Mouse (Mus musculus) layer of hippocampus, adult 2 months (tissue): ENCODE results near the gene Prox2. TPM values are rescaled to one million over a fixed set of nuclear protein-coding genes. Genes with fewer than 3 reads are reported as not detected.

Experiments used
- DNase-seq, 2 experiments: peaks; one replicate each; pipeline ENCODE4 v3.0.0; 2022; ENCODE audit warnings: low spot score in 2 of 2
- H3K27ac ChIP-seq: fragments of 200-600 bp; 2 replicates; pipeline ENCODE4 v1.8.1; 2022
- H3K4me3 ChIP-seq: fragments of 200-600 bp; 2 replicates; pipeline ENCODE4 v1.8.1; 2022; ENCODE audit warnings: mild to moderate bottlenecking
- CTCF ChIP-seq: fragments of 200-600 bp; conservative IDR thresholded peaks from 2 replicates; pipeline ENCODE4 v1.8.1; 2022; ENCODE audit warnings: antibody characterized with exemption, mild to moderate bottlenecking, moderate library complexity
- total RNA-seq, 2 experiments: library from RNA; stranded (reverse); gene quantifications; 2 replicates each; pipeline ENCODE4 v1.2.3; 2021

The Prox2 gene
- total RNA-seq, 2 experiments from 2014 or later: 2.0 to 2.2 TPM

- no peak overlapping the region for H3K4me3 ChIP-seq
- no peak overlapping the region for H3K27ac ChIP-seq
- no peak for DNase-seq
- TF ChIP-seq CTCF: no peak
These were observed 9.6 kb downstream of the Prox2 start for GRCm38 (mm10) chr12:85101001-85101400.

DNA sequence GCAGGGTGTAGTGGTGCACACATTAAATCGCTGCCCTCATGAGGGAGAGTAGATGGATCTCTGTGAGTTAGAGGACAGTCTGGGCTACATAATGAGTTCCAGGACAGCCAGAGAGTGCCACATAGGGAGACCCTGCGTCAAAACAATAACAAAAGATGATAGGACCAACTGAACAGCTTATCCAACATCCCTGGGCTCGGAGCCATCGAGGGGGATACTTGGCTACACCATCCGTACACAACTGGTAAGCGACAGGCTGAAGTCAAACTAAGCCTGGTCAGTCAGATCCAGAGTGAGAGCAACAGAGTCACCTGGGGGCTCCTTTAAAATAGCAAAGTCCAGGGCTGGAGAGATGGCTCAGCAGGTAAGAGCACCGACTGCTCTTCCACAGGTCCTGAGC lies 14.7 kb downstream of the Prox2 start:
- H3K4me3 ChIP-seq: no peak overlapping the region
- no peak for TF ChIP-seq CTCF
- no peak for DNase-seq
- no peak overlapping the region for H3K27ac ChIP-seq

- H3K27ac ChIP-seq: no peak overlapping the region
- no peak for TF ChIP-seq CTCF
- no peak overlapping the region for H3K4me3 ChIP-seq
- no peak for DNase-seq
These were observed 15.4 kb downstream of the Prox2 start for GRCm38 (mm10) chr12:85095146-85095545.

DNA sequence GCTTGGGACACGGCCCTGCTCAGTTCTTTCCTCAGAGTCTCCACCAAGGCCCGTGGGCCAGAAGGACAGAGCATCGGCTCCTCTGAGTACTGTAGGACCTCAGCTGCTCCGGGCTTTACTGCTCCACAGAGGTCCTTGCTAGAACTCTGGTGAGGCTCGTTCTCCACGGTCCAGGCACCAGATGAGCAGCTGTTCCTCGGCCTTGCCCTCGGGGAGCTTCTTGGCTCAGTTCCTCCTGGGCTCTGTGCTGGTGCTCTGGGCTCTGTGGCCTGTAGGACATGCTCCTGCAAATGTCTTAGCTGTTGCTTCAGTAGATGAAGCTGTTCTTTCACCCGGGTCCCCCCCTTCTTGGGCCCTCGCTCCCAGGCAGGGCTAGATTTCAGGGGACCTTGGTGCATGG lies 15.9 kb downstream of the Prox2 start:
- no peak overlapping the region for H3K27ac ChIP-seq
- no peak overlapping the region for H3K4me3 ChIP-seq
- TF ChIP-seq CTCF: no peak
- no peak for DNase-seq

DNA sequence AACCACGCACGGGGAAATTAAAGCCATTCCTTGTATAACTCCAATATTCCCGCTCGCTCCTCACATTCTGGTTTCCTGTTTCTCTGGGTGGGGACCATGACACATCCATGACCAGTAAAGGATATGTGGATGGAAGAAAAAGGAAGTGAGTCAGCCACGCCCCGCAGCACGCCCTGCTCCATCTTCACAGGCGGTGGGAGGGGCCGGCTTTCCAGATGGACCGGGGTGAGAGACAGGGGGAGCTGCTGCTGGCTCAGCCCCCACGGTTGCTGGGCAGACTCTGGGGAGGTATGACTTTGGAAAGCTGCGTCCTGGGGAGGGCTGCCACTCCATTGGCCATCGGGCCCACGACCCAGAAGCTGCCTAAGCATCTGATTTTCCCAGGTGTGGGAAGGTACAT lies 16.5 kb downstream of the Prox2 start:
- Histone ChIP-seq H3K4me3 (no peak overlapping the region), H3K27ac (no peak overlapping the region)
- TF ChIP-seq CTCF: no peak
- peak; percentile 52 to 70 for DNase-seq

DNA sequence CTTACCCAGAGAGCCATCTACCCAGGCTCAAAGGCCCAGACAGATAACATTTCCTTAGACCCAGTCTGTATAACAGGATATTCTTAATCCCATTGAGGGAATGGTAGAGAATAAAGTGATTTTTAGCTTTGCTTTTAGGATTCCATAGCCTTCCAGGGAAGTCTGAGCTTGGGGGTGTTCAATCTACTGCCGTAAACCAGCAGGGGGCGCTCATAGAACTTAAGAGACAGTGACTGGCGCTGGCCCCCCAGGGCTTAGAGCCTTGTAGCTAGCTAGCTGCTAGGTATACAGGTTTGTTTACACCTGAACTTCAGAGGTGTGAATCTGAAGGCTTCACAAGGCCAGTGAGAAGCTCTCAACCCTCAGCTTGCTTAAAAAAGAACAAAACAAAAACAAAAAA lies 18.3 kb downstream of the Prox2 start:
- H3K4me3 ChIP-seq: no peak overlapping the region
- DNase-seq: peak; percentile 55 to 82
- no peak overlapping the region for H3K27ac ChIP-seq
- TF ChIP-seq CTCF: peak; percentile 89

- DNase-seq: no peak
- H3K27ac ChIP-seq: no peak overlapping the region
- no peak for TF ChIP-seq CTCF
These were observed 19.4 kb downstream of the Prox2 start for GRCm38 (mm10) chr12:85091190-85091589.

DNA sequence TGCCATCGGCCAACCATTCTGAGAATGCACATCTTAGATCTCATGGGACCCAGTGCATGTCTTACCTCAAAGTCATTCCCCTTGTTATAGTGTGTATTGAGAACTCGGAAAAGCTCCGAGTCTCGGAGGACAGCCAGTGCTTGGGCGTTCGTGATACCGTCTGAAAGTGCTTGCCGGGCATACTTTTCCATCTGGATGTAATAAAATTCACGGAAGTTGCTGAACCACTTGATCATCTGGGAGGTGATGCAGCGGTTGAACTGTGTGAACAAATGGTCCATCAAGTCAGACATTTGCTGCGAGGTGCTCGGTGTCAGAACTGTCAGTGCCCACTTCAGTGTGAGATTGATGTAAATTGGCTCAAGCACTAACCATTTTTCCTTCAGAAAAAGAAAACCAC lies 22.7 kb downstream of the Prox2 start:
- no peak for DNase-seq
- H3K4me3 ChIP-seq: no peak overlapping the region
- H3K27ac ChIP-seq: no peak overlapping the region
- no peak for TF ChIP-seq CTCF

More at GRCm38 (mm10) chr12:85091190-85091589, 19.4 kb downstream of the Prox2 start:
- H3K4me3 ChIP-seq: no peak overlapping the region

DNA sequence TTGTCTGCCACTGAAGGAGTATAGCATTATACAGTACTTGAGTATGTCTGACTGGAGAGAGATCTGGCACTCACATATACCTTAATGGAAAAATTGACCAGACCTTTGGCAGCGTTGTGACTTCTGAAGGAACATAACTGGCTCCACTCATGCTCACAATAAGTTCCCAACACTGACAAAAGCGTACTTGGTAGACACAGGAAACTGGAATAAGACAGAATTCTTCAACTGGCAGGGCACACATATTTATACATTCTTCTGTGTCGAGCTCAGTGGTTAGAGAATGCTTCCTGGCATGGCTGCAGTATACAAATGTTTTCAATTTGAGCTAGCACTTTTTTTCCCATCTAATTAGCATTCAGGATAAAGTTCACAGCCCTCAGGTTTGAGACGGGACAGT lies 25.6 kb downstream of the Prox2 start:
- H3K27ac ChIP-seq: no peak overlapping the region
- DNase-seq: no peak
- H3K4me3 ChIP-seq: no peak overlapping the region
- no peak for TF ChIP-seq CTCF

- H3K27ac ChIP-seq: no peak overlapping the region
- TF ChIP-seq CTCF: no peak
- H3K4me3 ChIP-seq: no peak overlapping the region
- no peak for DNase-seq
These were observed 26.3 kb downstream of the Prox2 start for GRCm38 (mm10) chr12:85084257-85084656.

DNA sequence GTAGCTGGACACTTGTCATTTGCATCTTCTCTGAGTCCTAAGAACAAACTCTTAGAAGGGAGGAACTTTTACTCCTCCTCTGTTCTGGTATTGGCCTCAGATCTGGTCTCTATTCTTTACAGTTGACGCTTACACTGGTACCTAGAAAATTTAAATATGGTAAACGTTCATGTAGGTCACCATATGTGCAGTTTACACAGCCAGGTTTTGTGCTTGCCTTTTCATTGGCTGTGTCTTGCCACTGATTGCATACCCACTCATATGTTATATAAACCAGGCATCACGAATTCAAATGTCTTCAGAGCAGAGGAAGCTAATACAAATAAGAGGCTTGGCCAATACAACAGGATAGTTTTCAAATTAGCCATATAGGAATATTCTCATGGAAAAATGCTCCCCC lies 33.5 kb downstream of the Prox2 start:
- no peak overlapping the region for H3K27ac ChIP-seq
- DNase-seq: no peak
- TF ChIP-seq CTCF: no peak
- H3K4me3 ChIP-seq: no peak overlapping the region

DNA sequence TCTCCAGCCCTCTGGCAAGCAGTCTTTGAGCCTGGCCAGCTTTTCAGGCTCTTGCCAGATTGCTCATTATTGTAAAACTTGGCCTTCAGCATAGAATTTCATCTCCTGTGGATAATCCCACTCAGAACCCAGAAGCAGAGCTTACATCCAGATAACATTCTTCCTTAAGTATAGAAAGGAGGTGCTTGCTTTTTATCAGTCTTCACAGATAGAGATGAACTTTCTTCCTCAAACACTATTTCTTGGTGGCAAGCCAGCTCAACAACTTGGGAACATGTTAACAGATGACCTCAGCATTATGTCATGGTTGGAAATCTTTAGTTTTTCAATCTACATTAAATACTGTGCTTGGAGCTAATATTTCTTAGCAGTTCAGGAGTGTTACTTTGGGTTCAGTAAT lies 39.5 kb downstream of the Prox2 start:
- Histone ChIP-seq H3K27ac (no peak overlapping the region), H3K4me3 (no peak overlapping the region)
- TF ChIP-seq CTCF: no peak
- no peak for DNase-seq

DNA sequence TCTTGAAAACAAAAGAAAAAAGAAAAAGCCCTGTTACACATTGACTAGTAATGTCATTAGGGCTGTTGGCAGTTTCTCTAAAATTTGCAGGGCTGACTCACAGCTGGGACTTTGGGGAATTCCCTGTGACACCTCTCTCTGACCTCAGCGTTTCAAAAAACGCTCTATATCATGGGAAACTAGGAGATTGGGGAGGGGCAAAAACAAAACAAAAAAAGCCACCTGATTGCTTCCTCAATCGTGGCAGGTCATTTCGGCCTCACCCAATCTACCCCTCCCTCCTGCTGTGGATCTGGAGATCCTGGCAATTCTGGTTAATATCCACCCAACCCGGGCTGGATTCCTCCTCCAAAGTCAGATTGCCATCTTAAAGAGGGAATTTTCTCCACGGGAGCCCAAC lies 59.3 kb downstream of the Prox2 start:
- TF ChIP-seq CTCF: no peak
- no peak overlapping the region for H3K4me3 ChIP-seq

More for the DNA sequence above, 59.3 kb downstream of the Prox2 start:
- no peak for DNase-seq
- H3K27ac ChIP-seq: no peak overlapping the region

Other genes starting within 250 kb of the Prox2 start
- gene Ltbp2, start 234.2 kb downstream of the Prox2 start, total RNA-seq: under 1 TPM; 0.26 to 0.71 TPM
- gene Fcf1, start 139.9 kb downstream of the Prox2 start, total RNA-seq: 10 to 100 TPM; 33.8 to 34.7 TPM
- gene Arel1, start 139.9 kb downstream of the Prox2 start, total RNA-seq: 100 to 1,000 TPM; 108 to 115 TPM
- gene Ylpm1, start 114.4 kb downstream of the Prox2 start, total RNA-seq: 100 to 1,000 TPM; 129 to 146 TPM
- 100 to 1,000 TPM; 145 to 155 TPM for gene Dlst, start 74 bp upstream of the Prox2 start, total RNA-seq
- 10 to 100 TPM; 39.0 to 40.0 TPM for gene Rps6kl1, start 40.5 kb upstream of the Prox2 start, total RNA-seq
- gene Pgf, start 67.0 kb upstream of the Prox2 start, total RNA-seq: 1 to 10 TPM; 4.7 to 5.2 TPM
- gene Eif2b2, start 108.7 kb upstream of the Prox2 start, total RNA-seq: 10 to 100 TPM; 63.5 to 65.3 TPM
- gene Mlh3, start 159.8 kb upstream of the Prox2 start, total RNA-seq: 10 to 100 TPM; 19.3 to 19.9 TPM
- gene Acyp1, start 177.7 kb upstream of the Prox2 start, total RNA-seq: 10 to 100 TPM; 26.9 to 31.7 TPM
- 1 to 10 TPM; 1.2 to 1.3 TPM for gene Zc2hc1c, start 177.8 kb upstream of the Prox2 start, total RNA-seq
- gene Nek9, start 228.6 kb upstream of the Prox2 start, total RNA-seq: 10 to 100 TPM; 34.2 to 35.5 TPM